Mouse (Mus musculus): ENCODE results near the gene Plcb1. TPM values are rescaled to one million over a fixed set of nuclear protein-coding genes. Genes with fewer than 3 reads are reported as not detected.

The Plcb1 gene
- total RNA-seq, 1 experiment = 0.89 TPM

- DNase-seq (ENCODE audit: low read depth, low spot score) = no peak
- in situ Hi-C loops (cut with MboI; ENCODE audit: low sequenced_read_pairs in 2 of 2, unreplicated experiment in 2 of 2) = no loop called here
- H3K36me3 ChIP-seq (ENCODE audit: control insufficient read depth, insufficient read depth, low read length, poor library complexity, severe bottlenecking) = no peaks in the 10 kb centered on the region
- no peak overlapping the region for H3K9ac ChIP-seq (ENCODE audit: insufficient read depth, low read depth, low read length, poor library complexity, severe bottlenecking)
- no peak overlapping the region for H3K4me3 ChIP-seq (ENCODE audit: insufficient read depth in 1 of 2, low read depth in 1 of 2, low read length in 2 of 2, poor library complexity in 1 of 2, severe bottlenecking in 1 of 2)
- no peaks in the 10 kb centered on the region for H3K9me3 ChIP-seq (ENCODE audit: control insufficient read depth, insufficient read depth, low read depth, low read length)
- H3K4me1 ChIP-seq (ENCODE audit: control insufficient read depth in 2 of 2, insufficient read depth in 2 of 2, low read length in 2 of 2, poor library complexity in 1 of 2) = no peaks in the 10 kb centered on the region
- TF ChIP-seq CHD2 (IDR thresholded peaks at IDR 0.05; ENCODE audit: low read depth, low read length) (no peak), HCFC1 (IDR thresholded peaks at IDR 0.05; ENCODE audit: borderline replicate concordance, insufficient read depth, low read length) (no peak), ZC3H11A (IDR thresholded peaks at IDR 0.05; ENCODE audit: borderline replicate concordance, low read depth, low read length) (no peak), MAFK (IDR thresholded peaks at IDR 0.05; ENCODE audit: insufficient read depth, low read depth, low read length) (no peak), ZNF384 (IDR thresholded peaks at IDR 0.05; ENCODE audit: low read depth, low read length) (no peak)
- H3K27ac ChIP-seq (ENCODE audit: insufficient read depth, low read depth, low read length, poor library complexity, severe bottlenecking) = no peak overlapping the region
Observed at GRCm38 (mm10) chr2:134826111-134827005, 40.5 kb downstream of the Plcb1 start.

GRCm38 (mm10) chr2:134827778-134828487 lies 42.1 kb downstream of the Plcb1 start:
- no peaks in the 10 kb centered on the region for H3K9me3 ChIP-seq (ENCODE audit: control insufficient read depth, insufficient read depth, low read depth, low read length)
- no peak overlapping the region for H3K4me3 ChIP-seq (ENCODE audit: insufficient read depth in 1 of 2, low read depth in 1 of 2, low read length in 2 of 2, poor library complexity in 1 of 2, severe bottlenecking in 1 of 2)
- in situ Hi-C loops (cut with MboI; ENCODE audit: low sequenced_read_pairs in 2 of 2, unreplicated experiment in 2 of 2) = no loop called here
- TF ChIP-seq CHD2 (IDR thresholded peaks at IDR 0.05; ENCODE audit: low read depth, low read length) = no peak
- no peak for TF ChIP-seq ZC3H11A (IDR thresholded peaks at IDR 0.05; ENCODE audit: borderline replicate concordance, low read depth, low read length)
- no peak for TF ChIP-seq HCFC1 (IDR thresholded peaks at IDR 0.05; ENCODE audit: borderline replicate concordance, insufficient read depth, low read length)
- no peak for TF ChIP-seq ZNF384 (IDR thresholded peaks at IDR 0.05; ENCODE audit: low read depth, low read length)
- no peak for TF ChIP-seq MAFK (IDR thresholded peaks at IDR 0.05; ENCODE audit: insufficient read depth, low read depth, low read length)
- no peak overlapping the region for H3K9ac ChIP-seq (ENCODE audit: insufficient read depth, low read depth, low read length, poor library complexity, severe bottlenecking)
- no peak overlapping the region for H3K27ac ChIP-seq (ENCODE audit: insufficient read depth, low read depth, low read length, poor library complexity, severe bottlenecking)
- H3K36me3 ChIP-seq (ENCODE audit: control insufficient read depth, insufficient read depth, low read length, poor library complexity, severe bottlenecking) = no peaks in the 10 kb centered on the region
- DNase-seq (ENCODE audit: low read depth, low spot score) = no peak
- no peaks in the 10 kb centered on the region for H3K4me1 ChIP-seq (ENCODE audit: control insufficient read depth in 2 of 2, insufficient read depth in 2 of 2, low read length in 2 of 2, poor library complexity in 1 of 2)

GRCm38 (mm10) chr2:134831861-134832260 lies 46.0 kb downstream of the Plcb1 start:
- Histone ChIP-seq H3K4me1 (ENCODE audit: control insufficient read depth in 2 of 2, insufficient read depth in 2 of 2, low read length in 2 of 2, poor library complexity in 1 of 2) (no peaks in the 10 kb centered on the region), H3K27ac (ENCODE audit: insufficient read depth, low read depth, low read length, poor library complexity, severe bottlenecking) (no peak overlapping the region)
- in situ Hi-C loops (cut with MboI; ENCODE audit: low sequenced_read_pairs in 2 of 2, unreplicated experiment in 2 of 2) = no loop called here

GRCm38 (mm10) chr2:134836097-134836496 lies 50.2 kb downstream of the Plcb1 start:
- Histone ChIP-seq H3K4me1 (ENCODE audit: control insufficient read depth in 2 of 2, insufficient read depth in 2 of 2, low read length in 2 of 2, poor library complexity in 1 of 2) (no peaks in the 10 kb centered on the region), H3K4me3 (ENCODE audit: insufficient read depth in 1 of 2, low read depth in 1 of 2, low read length in 2 of 2, poor library complexity in 1 of 2, severe bottlenecking in 1 of 2) (no peak overlapping the region), H3K27ac (ENCODE audit: insufficient read depth, low read depth, low read length, poor library complexity, severe bottlenecking) (no peak overlapping the region), H3K9me3 (ENCODE audit: control insufficient read depth, insufficient read depth, low read depth, low read length) (no peaks in the 10 kb centered on the region), H3K36me3 (ENCODE audit: control insufficient read depth, insufficient read depth, low read length, poor library complexity, severe bottlenecking) (no peaks in the 10 kb centered on the region), H3K9ac (ENCODE audit: insufficient read depth, low read depth, low read length, poor library complexity, severe bottlenecking) (no peak overlapping the region)
- in situ Hi-C loops (cut with MboI; ENCODE audit: low sequenced_read_pairs in 2 of 2, unreplicated experiment in 2 of 2) = no loop called here
- no peak for TF ChIP-seq ZNF384 (IDR thresholded peaks at IDR 0.05; ENCODE audit: low read depth, low read length)
- TF ChIP-seq HCFC1 (IDR thresholded peaks at IDR 0.05; ENCODE audit: borderline replicate concordance, insufficient read depth, low read length) = no peak
- no peak for TF ChIP-seq MAFK (IDR thresholded peaks at IDR 0.05; ENCODE audit: insufficient read depth, low read depth, low read length)
- TF ChIP-seq ZC3H11A (IDR thresholded peaks at IDR 0.05; ENCODE audit: borderline replicate concordance, low read depth, low read length) = no peak
- TF ChIP-seq CHD2 (IDR thresholded peaks at IDR 0.05; ENCODE audit: low read depth, low read length) = no peak
- no peak for DNase-seq (ENCODE audit: low read depth, low spot score)

More at GRCm38 (mm10) chr2:134831861-134832260, 46.0 kb downstream of the Plcb1 start:
- DNase-seq (ENCODE audit: low read depth, low spot score) = no peak
- TF ChIP-seq ZNF384 (IDR thresholded peaks at IDR 0.05; ENCODE audit: low read depth, low read length) = no peak
- TF ChIP-seq HCFC1 (IDR thresholded peaks at IDR 0.05; ENCODE audit: borderline replicate concordance, insufficient read depth, low read length) = no peak
- no peak for TF ChIP-seq ZC3H11A (IDR thresholded peaks at IDR 0.05; ENCODE audit: borderline replicate concordance, low read depth, low read length)
- TF ChIP-seq CHD2 (IDR thresholded peaks at IDR 0.05; ENCODE audit: low read depth, low read length) = no peak
- no peak for TF ChIP-seq MAFK (IDR thresholded peaks at IDR 0.05; ENCODE audit: insufficient read depth, low read depth, low read length)
- Histone ChIP-seq H3K9ac (ENCODE audit: insufficient read depth, low read depth, low read length, poor library complexity, severe bottlenecking) (no peak overlapping the region), H3K4me3 (ENCODE audit: insufficient read depth in 1 of 2, low read depth in 1 of 2, low read length in 2 of 2, poor library complexity in 1 of 2, severe bottlenecking in 1 of 2) (no peak overlapping the region), H3K36me3 (ENCODE audit: control insufficient read depth, insufficient read depth, low read length, poor library complexity, severe bottlenecking) (no peaks in the 10 kb centered on the region), H3K9me3 (ENCODE audit: control insufficient read depth, insufficient read depth, low read depth, low read length) (no peaks in the 10 kb centered on the region)
